Mouse (Mus musculus): Measurements from ENCODE around the gene Npnt. TPM values are rescaled to one million over a fixed set of nuclear protein-coding genes. Genes with fewer than 3 reads are reported as not detected.

Npnt gene
- polyA plus RNA-seq, 1 experiment from 2014 or later = 6.1 TPM

- Histone ChIP-seq H3K36me3 (ENCODE audit: control insufficient read depth, insufficient read depth, low read length) (no peaks in the 10 kb centered on the region), H3K9ac (ENCODE audit: low read depth, low read length) (no peak overlapping the region), H3K4me3 (ENCODE audit: low read depth, low read length) (no peak overlapping the region), H3K4me1 (replicated peaks; ENCODE audit: control insufficient read depth, insufficient read depth, low read length) (no peaks in the 10 kb centered on the region), H3K27me3 (replicated peaks; ENCODE audit: control insufficient read depth, insufficient read depth, low read length) (no peaks in the 10 kb centered on the region), H3K27ac (ENCODE audit: low read depth, low read length) (no peak overlapping the region), H3K9me3 (ENCODE audit: control insufficient read depth, low read length) (no peaks in the 10 kb centered on the region), H3K4me2 (no peak overlapping the region)
- WGBS = 89% methylated on average over 3 of the region's 3 CpGs
- no peak for DNase-seq (ENCODE audit: low spot score)
- ATAC-seq (replicated peaks; ENCODE audit: low FRiP score) = no peak
These were observed 30.3 kb downstream of the Npnt start for GRCm38 (mm10) chr3:132919798-132920197.

GRCm38 (mm10) chr3:132919240-132919639, 30.9 kb downstream of the Npnt start:
- no peaks in the 10 kb centered on the region for H3K4me1 ChIP-seq (replicated peaks; ENCODE audit: control insufficient read depth, insufficient read depth, low read length)
- H3K4me2 ChIP-seq = no peak overlapping the region
- H3K36me3 ChIP-seq (ENCODE audit: control insufficient read depth, insufficient read depth, low read length) = no peaks in the 10 kb centered on the region
- no peaks in the 10 kb centered on the region for H3K9me3 ChIP-seq (ENCODE audit: control insufficient read depth, low read length)
- 80% methylated on average over 11 of the region's 11 CpGs for WGBS
- H3K27me3 ChIP-seq (replicated peaks; ENCODE audit: control insufficient read depth, insufficient read depth, low read length) = no peaks in the 10 kb centered on the region
- H3K4me3 ChIP-seq (ENCODE audit: low read depth, low read length) = no peak overlapping the region
- DNase-seq (ENCODE audit: low spot score) (no peak), ATAC-seq (replicated peaks; ENCODE audit: low FRiP score) (no peak)
- no peak overlapping the region for H3K27ac ChIP-seq (ENCODE audit: low read depth, low read length)
- H3K9ac ChIP-seq (ENCODE audit: low read depth, low read length) = no peak overlapping the region

GRCm38 (mm10) chr3:132917356-132918090, 32.6 kb downstream of the Npnt start:
- H3K36me3 ChIP-seq (ENCODE audit: control insufficient read depth, insufficient read depth, low read length) = no peaks in the 10 kb centered on the region
- WGBS = 78% methylated on average over 9 of the region's 9 CpGs
- H3K4me3 ChIP-seq (ENCODE audit: low read depth, low read length) = no peak overlapping the region
- no peak overlapping the region for H3K27ac ChIP-seq (ENCODE audit: low read depth, low read length)
- DNase-seq (ENCODE audit: low spot score) (no peak), ATAC-seq (replicated peaks; ENCODE audit: low FRiP score) (no peak)
- no peaks in the 10 kb centered on the region for H3K9me3 ChIP-seq (ENCODE audit: control insufficient read depth, low read length)
- H3K27me3 ChIP-seq (replicated peaks; ENCODE audit: control insufficient read depth, insufficient read depth, low read length) = no peaks in the 10 kb centered on the region
- H3K4me1 ChIP-seq (replicated peaks; ENCODE audit: control insufficient read depth, insufficient read depth, low read length) = no peaks in the 10 kb centered on the region
- no peak overlapping the region for H3K4me2 ChIP-seq
- H3K9ac ChIP-seq (ENCODE audit: low read depth, low read length) = no peak overlapping the region

- H3K4me3 ChIP-seq (ENCODE audit: low read depth, low read length) = no peak overlapping the region
- DNase-seq (ENCODE audit: low spot score) (no peak), ATAC-seq (replicated peaks; ENCODE audit: low FRiP score) (no peak)
- no peaks in the 10 kb centered on the region for H3K4me1 ChIP-seq (replicated peaks; ENCODE audit: control insufficient read depth, insufficient read depth, low read length)
- H3K36me3 ChIP-seq (ENCODE audit: control insufficient read depth, insufficient read depth, low read length) = no peaks in the 10 kb centered on the region
- 82% methylated on average over 9 of the region's 9 CpGs for WGBS
- H3K27ac ChIP-seq (ENCODE audit: low read depth, low read length) = no peak overlapping the region
- no peak overlapping the region for H3K9ac ChIP-seq (ENCODE audit: low read depth, low read length)
- H3K27me3 ChIP-seq (replicated peaks; ENCODE audit: control insufficient read depth, insufficient read depth, low read length) = no peaks in the 10 kb centered on the region
- no peak overlapping the region for H3K4me2 ChIP-seq
- no peaks in the 10 kb centered on the region for H3K9me3 ChIP-seq (ENCODE audit: control insufficient read depth, low read length)
These were observed 34.4 kb downstream of the Npnt start for GRCm38 (mm10) chr3:132915661-132916060.

- 81% methylated on average over 2 of the region's 2 CpGs for WGBS
- Histone ChIP-seq H3K27ac (ENCODE audit: low read depth, low read length) (no peak overlapping the region), H3K4me2 (no peak overlapping the region), H3K36me3 (ENCODE audit: control insufficient read depth, insufficient read depth, low read length) (no peaks in the 10 kb centered on the region), H3K27me3 (replicated peaks; ENCODE audit: control insufficient read depth, insufficient read depth, low read length) (no peaks in the 10 kb centered on the region), H3K4me3 (ENCODE audit: low read depth, low read length) (no peak overlapping the region), H3K9ac (ENCODE audit: low read depth, low read length) (no peak overlapping the region), H3K9me3 (ENCODE audit: control insufficient read depth, low read length) (no peaks in the 10 kb centered on the region), H3K4me1 (replicated peaks; ENCODE audit: control insufficient read depth, insufficient read depth, low read length) (no peaks in the 10 kb centered on the region)
- no peak for ATAC-seq (replicated peaks; ENCODE audit: low FRiP score)
- no peak for DNase-seq (ENCODE audit: low spot score)
These were observed 37.7 kb downstream of the Npnt start for GRCm38 (mm10) chr3:132912420-132912819.

GRCm38 (mm10) chr3:132911716-132912115, 38.4 kb downstream of the Npnt start:
- Histone ChIP-seq H3K27ac (ENCODE audit: low read depth, low read length) (no peak overlapping the region), H3K4me1 (replicated peaks; ENCODE audit: control insufficient read depth, insufficient read depth, low read length) (no peaks in the 10 kb centered on the region), H3K9me3 (ENCODE audit: control insufficient read depth, low read length) (no peaks in the 10 kb centered on the region), H3K36me3 (ENCODE audit: control insufficient read depth, insufficient read depth, low read length) (no peaks in the 10 kb centered on the region), H3K4me2 (no peak overlapping the region), H3K27me3 (replicated peaks; ENCODE audit: control insufficient read depth, insufficient read depth, low read length) (no peaks in the 10 kb centered on the region), H3K4me3 (ENCODE audit: low read depth, low read length) (no peak overlapping the region), H3K9ac (ENCODE audit: low read depth, low read length) (no peak overlapping the region)
- 62% methylated on average over 4 of the region's 4 CpGs for WGBS
- no peak for DNase-seq (ENCODE audit: low spot score)
- ATAC-seq (replicated peaks; ENCODE audit: low FRiP score) = no peak

- ATAC-seq (replicated peaks; ENCODE audit: low FRiP score) = no peak
- Histone ChIP-seq H3K9me3 (ENCODE audit: control insufficient read depth, low read length) (no peaks in the 10 kb centered on the region), H3K9ac (ENCODE audit: low read depth, low read length) (no peak overlapping the region), H3K27me3 (replicated peaks; ENCODE audit: control insufficient read depth, insufficient read depth, low read length) (no peaks in the 10 kb centered on the region), H3K4me3 (ENCODE audit: low read depth, low read length) (no peak overlapping the region), H3K27ac (ENCODE audit: low read depth, low read length) (no peak overlapping the region), H3K36me3 (ENCODE audit: control insufficient read depth, insufficient read depth, low read length) (no peaks in the 10 kb centered on the region), H3K4me2 (no peak overlapping the region), H3K4me1 (replicated peaks; ENCODE audit: control insufficient read depth, insufficient read depth, low read length) (no peaks in the 10 kb centered on the region)
- DNase-seq (ENCODE audit: low spot score) = no peak
- 78% methylated on average over 5 of the region's 5 CpGs for WGBS
These were observed 39.4 kb downstream of the Npnt start for GRCm38 (mm10) chr3:132910727-132911126.

- Histone ChIP-seq H3K36me3 (ENCODE audit: control insufficient read depth, insufficient read depth, low read length) (no peaks in the 10 kb centered on the region), H3K4me1 (replicated peaks; ENCODE audit: control insufficient read depth, insufficient read depth, low read length) (no peaks in the 10 kb centered on the region), H3K27me3 (replicated peaks; ENCODE audit: control insufficient read depth, insufficient read depth, low read length) (no peaks in the 10 kb centered on the region), H3K9me3 (ENCODE audit: control insufficient read depth, low read length) (no peaks in the 10 kb centered on the region), H3K4me3 (ENCODE audit: low read depth, low read length) (no peak overlapping the region), H3K4me2 (no peak overlapping the region), H3K27ac (ENCODE audit: low read depth, low read length) (no peak overlapping the region), H3K9ac (ENCODE audit: low read depth, low read length) (no peak overlapping the region)
- DNase-seq (ENCODE audit: low spot score) = no peak
- WGBS = 65% methylated on average over 12 of the region's 12 CpGs
- no peak for ATAC-seq (replicated peaks; ENCODE audit: low FRiP score)
These were observed 40.4 kb downstream of the Npnt start for GRCm38 (mm10) chr3:132909736-132910135.

- 85% methylated on average over 8 of the region's 8 CpGs for WGBS
- H3K27ac ChIP-seq (ENCODE audit: low read depth, low read length) = no peak overlapping the region
- H3K36me3 ChIP-seq (ENCODE audit: control insufficient read depth, insufficient read depth, low read length) = no peaks in the 10 kb centered on the region
- H3K9ac ChIP-seq (ENCODE audit: low read depth, low read length) = no peak overlapping the region
- no peaks in the 10 kb centered on the region for H3K4me1 ChIP-seq (replicated peaks; ENCODE audit: control insufficient read depth, insufficient read depth, low read length)
- no peaks in the 10 kb centered on the region for H3K27me3 ChIP-seq (replicated peaks; ENCODE audit: control insufficient read depth, insufficient read depth, low read length)
- ATAC-seq (replicated peaks; ENCODE audit: low FRiP score) = no peak
- H3K4me2 ChIP-seq = no peak overlapping the region
- DNase-seq (ENCODE audit: low spot score) = no peak
- H3K9me3 ChIP-seq (ENCODE audit: control insufficient read depth, low read length) = no peaks in the 10 kb centered on the region
- H3K4me3 ChIP-seq (ENCODE audit: low read depth, low read length) = no peak overlapping the region
These were observed 42.4 kb downstream of the Npnt start for GRCm38 (mm10) chr3:132907506-132908203.
